Mouse (Mus musculus): ENCODE results near the gene Amy2a3.
"Not testable (repeated sequence)": the region's sequence is repeated elsewhere in the genome, so short reads cannot be mapped to it uniquely, and the experiment has no call there.

The Amy2a3 gene

DNA sequence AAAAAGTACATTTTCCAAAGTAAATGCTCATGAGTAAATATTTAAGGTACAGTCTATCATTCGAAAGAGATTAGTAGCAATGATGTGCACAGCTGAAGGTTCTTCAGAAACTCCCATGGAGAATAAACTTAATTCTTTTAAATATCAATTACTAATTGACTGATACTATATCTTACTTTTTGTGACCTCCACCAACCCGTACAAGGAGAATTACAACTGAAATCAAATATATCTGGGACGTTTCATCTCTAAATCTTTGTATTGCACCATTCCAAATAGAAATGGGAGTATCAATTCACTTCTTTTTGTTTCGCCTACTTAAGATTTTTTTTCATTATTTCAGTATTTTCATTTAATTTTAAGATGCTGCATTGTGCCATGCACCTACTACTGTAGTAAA lies at the start of gene Amy2a3:
TSS of gene Amy2a3 (minus strand) at position 101 of the 400 bp plus-strand sequence.
- not testable (repeated sequence) for DNase-seq (ENCODE audit: low spot score)

DNA sequence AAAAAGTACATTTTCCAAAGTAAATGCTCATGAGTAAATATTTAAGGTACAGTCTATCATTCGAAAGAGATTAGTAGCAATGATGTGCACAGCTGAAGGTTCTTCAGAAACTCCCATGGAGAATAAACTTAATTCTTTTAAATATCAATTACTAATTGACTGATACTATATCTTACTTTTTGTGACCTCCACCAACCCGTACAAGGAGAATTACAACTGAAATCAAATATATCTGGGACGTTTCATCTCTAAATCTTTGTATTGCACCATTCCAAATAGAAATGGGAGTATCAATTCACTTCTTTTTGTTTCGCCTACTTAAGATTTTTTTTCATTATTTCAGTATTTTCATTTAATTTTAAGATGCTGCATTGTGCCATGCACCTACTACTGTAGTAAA lies 32.7 kb upstream of the Amy2a3 start, which contains the start of gene Amy2a2:
TSS of gene Amy2a2 (minus strand) at position 101 of the 400 bp plus-strand sequence.
- not testable (repeated sequence) for DNase-seq (ENCODE audit: low spot score)

DNA sequence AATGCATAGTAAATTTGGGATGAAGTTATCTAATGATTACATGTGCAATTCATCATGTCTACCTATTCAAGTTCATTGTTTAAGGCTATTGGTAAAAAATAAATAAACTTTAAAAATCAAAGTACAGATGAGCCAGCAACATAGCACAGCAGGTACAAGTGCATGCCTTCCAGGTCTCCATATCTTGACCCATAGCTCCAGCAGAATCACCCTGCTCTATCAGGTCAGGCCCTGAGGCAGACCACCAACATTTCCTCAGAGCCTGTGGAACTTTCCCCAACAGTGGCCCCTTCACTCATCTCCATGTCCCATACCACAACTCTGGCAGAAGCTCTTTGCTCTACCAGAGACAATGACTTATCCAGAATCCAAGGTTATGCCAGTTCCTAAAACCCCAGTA lies 21.6 kb upstream of the Amy2a3 start:
- DNase-seq (ENCODE audit: low spot score), result not testable (repeated sequence)

DNA sequence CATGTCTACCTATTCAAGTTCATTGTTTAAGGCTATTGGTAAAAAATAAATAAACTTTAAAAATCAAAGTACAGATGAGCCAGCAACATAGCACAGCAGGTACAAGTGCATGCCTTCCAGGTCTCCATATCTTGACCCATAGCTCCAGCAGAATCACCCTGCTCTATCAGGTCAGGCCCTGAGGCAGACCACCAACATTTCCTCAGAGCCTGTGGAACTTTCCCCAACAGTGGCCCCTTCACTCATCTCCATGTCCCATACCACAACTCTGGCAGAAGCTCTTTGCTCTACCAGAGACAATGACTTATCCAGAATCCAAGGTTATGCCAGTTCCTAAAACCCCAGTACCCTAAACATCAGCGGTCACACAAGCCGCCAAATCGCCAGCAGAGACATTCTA lies 10.9 kb downstream of the Amy2a3 start:
- DNase-seq (ENCODE audit: low spot score), result not testable (repeated sequence)

DNA sequence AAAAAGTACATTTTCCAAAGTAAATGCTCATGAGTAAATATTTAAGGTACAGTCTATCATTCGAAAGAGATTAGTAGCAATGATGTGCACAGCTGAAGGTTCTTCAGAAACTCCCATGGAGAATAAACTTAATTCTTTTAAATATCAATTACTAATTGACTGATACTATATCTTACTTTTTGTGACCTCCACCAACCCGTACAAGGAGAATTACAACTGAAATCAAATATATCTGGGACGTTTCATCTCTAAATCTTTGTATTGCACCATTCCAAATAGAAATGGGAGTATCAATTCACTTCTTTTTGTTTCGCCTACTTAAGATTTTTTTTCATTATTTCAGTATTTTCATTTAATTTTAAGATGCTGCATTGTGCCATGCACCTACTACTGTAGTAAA lies 32.5 kb downstream of the Amy2a3 start, which contains the start of gene Amy2a4:
TSS of gene Amy2a4 (minus strand) at position 101 of the 400 bp plus-strand sequence.
- DNase-seq (ENCODE audit: low spot score), result not testable (repeated sequence)

DNA sequence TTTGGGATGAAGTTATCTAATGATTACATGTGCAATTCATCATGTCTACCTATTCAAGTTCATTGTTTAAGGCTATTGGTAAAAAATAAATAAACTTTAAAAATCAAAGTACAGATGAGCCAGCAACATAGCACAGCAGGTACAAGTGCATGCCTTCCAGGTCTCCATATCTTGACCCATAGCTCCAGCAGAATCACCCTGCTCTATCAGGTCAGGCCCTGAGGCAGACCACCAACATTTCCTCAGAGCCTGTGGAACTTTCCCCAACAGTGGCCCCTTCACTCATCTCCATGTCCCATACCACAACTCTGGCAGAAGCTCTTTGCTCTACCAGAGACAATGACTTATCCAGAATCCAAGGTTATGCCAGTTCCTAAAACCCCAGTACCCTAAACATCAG lies 43.6 kb downstream of the Amy2a3 start:
- DNase-seq (ENCODE audit: low spot score), result not testable (repeated sequence)

DNA sequence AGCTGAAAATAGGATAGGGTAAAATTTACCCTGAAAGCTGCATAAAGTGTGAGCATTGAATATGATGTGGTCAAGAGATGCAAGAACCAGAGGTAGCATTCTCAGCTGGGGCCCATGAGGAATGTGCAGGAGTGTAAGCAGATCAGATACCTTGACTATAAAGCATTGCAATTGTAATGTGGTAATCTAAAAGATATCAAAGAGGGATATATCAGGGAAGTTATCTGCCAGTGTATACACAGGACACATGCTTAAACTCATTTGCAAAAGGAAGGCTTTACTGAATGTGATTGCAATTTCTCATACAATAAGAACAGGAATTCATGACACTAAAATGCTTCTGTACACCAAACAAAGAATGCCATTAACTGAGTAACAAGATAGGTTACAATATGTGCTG lies 44.3 kb downstream of the Amy2a3 start:
- not testable (repeated sequence) for DNase-seq (ENCODE audit: low spot score)
